Mouse (Mus musculus) fat pad, adult 2 months (tissue): Measurements from ENCODE around the gene Pcolce.

ENCODE experiments used
- DNase-seq: peaks from one replicate; pipeline ENCODE4 v3.0.0-alpha.2; 2011; ENCODE audit warnings: low read depth, low spot score; ENCODE audit errors: extremely low read depth

The Pcolce gene

GRCm38 (mm10) chr5:137597625-137598024, 16.0 kb downstream of the Pcolce start:
- DNase-seq = no peak

DNA sequence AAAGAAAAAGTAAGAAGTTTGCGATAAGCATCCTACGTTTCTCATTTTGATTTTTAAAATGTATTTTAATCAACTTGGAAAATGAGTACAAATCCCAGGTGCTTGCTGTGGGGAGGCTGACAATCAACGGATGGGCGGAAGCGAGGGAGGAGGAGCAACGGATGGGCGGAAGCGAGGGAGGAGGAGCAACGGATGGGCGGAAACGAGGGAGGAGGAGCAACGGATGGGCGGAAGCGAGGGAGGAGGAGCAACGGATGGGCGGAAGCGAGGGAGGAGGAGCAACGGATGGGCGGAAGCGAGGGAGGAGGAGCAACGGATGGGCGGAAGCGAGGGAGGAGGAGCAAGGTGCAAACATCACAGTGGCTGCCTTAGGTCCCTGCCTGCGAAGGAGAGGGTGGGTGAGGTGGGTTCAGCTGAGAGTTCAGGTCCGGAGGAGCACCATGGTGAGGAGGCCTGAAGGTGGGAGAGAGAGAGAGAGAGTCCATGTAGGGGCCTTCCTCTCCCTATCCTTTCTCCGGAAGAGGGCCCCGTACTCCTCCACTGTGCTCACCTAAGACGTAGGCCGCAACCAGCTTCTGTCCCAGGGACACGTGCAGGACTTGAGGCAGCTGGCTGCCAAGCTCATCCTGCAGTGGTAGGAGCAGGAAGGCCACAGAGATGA, 16.9 kb downstream of the Pcolce start:
- no peak for DNase-seq

DNA sequence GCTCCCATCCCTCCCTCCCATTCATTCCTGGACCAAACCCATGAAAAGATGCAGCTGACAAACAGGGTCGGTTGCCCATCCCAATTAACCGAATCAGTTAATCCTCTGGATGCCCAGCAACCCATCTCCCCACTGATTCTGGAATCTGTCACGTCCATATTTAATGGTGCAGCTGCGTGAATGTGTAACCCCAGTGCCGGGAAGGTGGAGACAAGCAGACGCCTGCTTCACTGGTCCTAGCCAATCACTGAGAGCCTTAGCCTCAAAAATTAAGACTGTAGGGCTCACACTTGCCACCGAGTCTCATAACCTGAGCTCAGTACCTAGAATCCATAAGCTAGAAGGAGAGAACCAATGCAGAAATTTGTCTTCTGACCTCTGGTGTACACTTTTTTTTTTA, 17.7 kb downstream of the Pcolce start:
- no peak for DNase-seq

GRCm38 (mm10) chr5:137590507-137590906, 23.1 kb downstream of the Pcolce start:
- DNase-seq = no peak

GRCm38 (mm10) chr5:137584976-137585375, 28.6 kb downstream of the Pcolce start:
- DNase-seq = no peak

DNA sequence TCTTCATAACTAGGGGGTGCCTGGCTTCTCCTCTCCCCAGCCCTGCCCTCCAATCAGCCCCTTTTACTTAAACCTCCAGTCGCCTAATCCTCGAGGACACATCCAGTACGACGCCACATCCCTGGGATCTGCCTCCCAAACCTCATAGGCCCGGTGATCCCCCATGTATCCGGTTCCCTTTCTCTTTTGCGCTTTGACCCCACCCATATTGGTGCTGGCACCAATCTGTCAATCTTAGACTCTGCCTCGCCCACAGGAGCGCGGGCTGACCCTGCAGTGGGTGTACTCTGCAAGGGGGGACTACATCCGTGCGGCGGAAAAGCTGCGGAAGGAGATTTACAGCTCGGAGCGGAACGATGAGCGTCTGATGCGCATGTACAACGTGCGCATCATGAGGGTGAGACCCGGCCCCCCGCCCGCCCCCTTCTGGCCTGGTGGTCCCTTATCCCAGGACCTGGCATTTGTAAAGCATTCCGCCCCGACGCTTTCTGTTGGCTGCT, 29.9 kb downstream of the Pcolce start:
- DNase-seq = no peak

DNA sequence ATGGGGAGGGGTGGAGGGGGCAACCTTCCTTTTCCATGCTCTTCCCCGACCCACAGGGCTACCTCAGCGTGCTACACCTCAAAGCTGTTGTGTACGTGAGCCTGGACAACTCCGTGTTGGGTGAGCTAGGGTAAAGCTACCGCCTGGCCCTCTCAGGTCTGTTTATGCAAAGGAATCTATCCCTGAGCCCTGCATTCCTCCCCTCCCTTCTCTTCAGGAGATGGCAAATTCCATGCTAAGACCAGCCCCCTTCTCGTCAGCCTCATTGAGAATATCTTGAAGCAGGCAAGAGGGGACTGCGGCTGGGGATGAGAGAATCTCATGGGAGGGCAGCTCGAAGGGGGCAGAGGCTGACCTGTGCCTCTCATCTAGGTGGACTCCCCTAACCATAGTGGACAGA, 30.9 kb downstream of the Pcolce start:
- no peak for DNase-seq

- DNase-seq = no peak
These were observed 33.3 kb downstream of the Pcolce start for GRCm38 (mm10) chr5:137580246-137580645.

- DNase-seq = no peak
These were observed 39.1 kb downstream of the Pcolce start for GRCm38 (mm10) chr5:137574470-137574901.

GRCm38 (mm10) chr5:137570691-137571586, 42.6 kb downstream of the Pcolce start:
- no peak for DNase-seq

GRCm38 (mm10) chr5:137570181-137570580, 43.4 kb downstream of the Pcolce start:
- DNase-seq = no peak

DNA sequence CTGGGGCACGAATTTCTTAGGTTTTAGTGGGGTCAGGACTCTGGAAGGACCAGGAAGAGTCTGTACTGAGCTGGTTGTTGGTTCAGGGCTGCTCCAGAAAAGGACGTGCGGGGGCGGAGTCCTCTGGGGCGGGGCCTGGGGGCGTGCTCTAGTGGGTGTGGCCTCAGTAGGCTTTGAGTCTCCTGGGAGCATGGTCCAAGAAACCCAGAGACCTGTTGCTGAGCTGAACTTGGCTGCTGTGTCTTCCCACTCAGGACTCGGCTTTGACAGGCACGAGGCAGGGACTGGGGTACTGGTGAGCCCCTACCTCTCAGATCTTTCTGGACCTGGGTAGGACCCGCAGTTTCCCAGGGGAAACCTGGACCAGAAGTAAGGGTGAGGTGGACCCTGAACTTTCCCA, 43.9 kb downstream of the Pcolce start, which contains the start of gene Tfr2:
Gene Tfr2, plus strand, starts transcription at position 176 of the 400 bp plus-strand sequence.
- no peak for DNase-seq

DNA sequence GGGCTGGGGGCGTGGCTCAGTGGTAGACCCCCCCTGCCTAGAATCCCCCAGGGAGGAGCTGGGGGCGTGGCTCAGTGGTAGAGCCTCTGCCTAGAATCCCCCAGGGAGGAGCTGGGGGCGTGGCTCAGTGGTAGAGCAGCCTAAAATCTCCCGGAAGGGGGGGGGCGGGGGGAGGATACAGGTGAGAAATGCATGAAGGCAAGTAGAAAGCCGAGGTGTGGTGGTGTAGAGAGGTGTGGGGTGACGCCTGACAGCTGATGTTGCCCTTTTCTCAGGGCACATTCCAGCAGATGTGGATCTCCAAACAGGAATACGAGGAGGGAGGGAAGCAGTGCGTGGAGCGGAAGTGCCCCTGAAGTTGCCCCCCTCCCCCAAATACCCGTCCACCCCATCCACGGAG, 44.6 kb downstream of the Pcolce start:
- no peak for DNase-seq

GRCm38 (mm10) chr5:137568223-137568798, 45.3 kb downstream of the Pcolce start:
- no peak for DNase-seq

- no peak for DNase-seq
These were observed 47.2 kb downstream of the Pcolce start for GRCm38 (mm10) chr5:137566416-137566815.

DNA sequence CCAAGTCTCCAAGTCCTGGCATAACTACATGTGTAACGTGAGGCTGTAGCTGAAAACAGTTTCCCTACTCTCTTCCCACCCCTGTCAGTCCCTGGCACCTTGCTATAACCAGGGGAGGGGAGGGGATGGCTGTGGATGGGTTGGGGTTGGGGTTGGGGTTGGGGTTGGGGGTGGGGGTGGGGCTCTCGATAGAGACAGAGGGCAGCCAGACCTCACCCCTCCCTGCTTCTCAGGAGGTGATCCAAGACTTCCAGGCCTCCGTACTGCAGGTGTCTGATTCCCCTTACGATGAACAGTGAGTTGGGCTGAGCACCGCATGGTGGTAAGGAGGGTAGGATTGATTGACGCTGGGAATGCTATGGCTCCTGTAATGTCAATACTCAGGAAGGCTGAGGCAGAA, 47.8 kb downstream of the Pcolce start:
- DNase-seq = no peak

DNA sequence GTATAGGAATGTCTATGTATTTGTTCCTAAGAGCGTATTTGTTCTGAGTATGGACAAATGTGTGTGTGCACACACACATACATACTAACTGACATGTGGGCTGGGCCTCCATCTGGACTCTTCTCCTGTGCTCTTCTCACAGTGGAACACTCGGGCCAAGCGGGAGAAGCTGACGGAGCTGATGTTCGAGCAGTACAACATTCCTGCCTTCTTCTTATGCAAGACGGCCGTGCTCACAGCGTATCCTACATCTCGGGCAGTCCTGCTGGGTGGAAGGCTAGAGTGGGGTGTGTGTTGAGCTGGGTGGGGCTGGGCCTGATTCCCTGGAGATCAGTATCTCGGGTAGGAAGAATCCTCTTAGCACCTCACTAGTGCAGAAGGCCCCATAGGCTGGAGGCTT, 50.6 kb downstream of the Pcolce start:
- no peak for DNase-seq

- DNase-seq = no peak
These were observed 52.0 kb downstream of the Pcolce start for GRCm38 (mm10) chr5:137561556-137561955.
